22 mouse cellular contexts compared by ENCODE assay signal in the genomic region with DNA sequence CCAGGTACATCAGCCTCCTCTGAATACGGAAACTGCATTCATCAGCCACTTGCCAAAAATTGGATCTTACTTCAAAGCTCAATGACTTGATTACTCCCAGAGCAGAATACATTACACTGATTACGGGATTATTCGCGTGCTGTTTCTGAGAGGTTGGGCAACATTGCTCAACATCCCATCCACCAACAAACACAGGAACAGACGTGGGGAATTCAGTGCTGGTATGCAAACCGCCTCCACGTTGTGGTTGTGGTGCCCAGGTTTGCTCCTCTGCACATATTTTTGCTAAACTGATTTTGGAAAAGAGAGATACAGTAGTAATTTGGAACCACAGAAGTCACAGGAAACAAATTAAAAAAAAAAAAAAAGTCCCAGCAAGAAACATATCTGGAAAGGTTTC.
DNase-seq lines count a peak whose midpoint lies in the region; ATAC-seq and TF ChIP-seq lines count a peak whose summit lies in the region.
"Had no signal": no experiment of that assay in that cellular context is flagged by ENCODE, and none has a peak within 500 bp of the region (broad histone marks: within the 10 kb centered on the region; RNA-seq: fewer than 3 reads in every experiment).

No protein-coding gene starts in this region.

- no peaks in the 10 kb centered on the region for H3K36me3 ChIP-seq in embryonic facial prominence, embryonic 11.5 days (replicated peaks; ENCODE audit: control insufficient read depth, insufficient read depth, low read depth, low read length)
- H3K36me3 ChIP-seq in embryonic facial prominence, embryonic 10.5 days (replicated peaks) = no peaks in the 10 kb centered on the region
- no peaks in the 10 kb centered on the region for H3K36me3 ChIP-seq in heart, embryonic 16.5 days (ENCODE audit: control insufficient read depth, insufficient read depth)
- H3K36me3 ChIP-seq in kidney, embryonic 15.5 days = no peaks in the 10 kb centered on the region
- no peaks in the 10 kb centered on the region for H3K36me3 ChIP-seq in kidney, embryonic 16.5 days (ENCODE audit: insufficient read depth, low read length)
- H3K36me3 ChIP-seq: embryonic facial prominence, embryonic 13.5 days; hindbrain, embryonic 10.5 days; limb, embryonic 15.5 days; liver, embryonic 15.5 days; midbrain, embryonic 13.5 days; neural tube, embryonic 13.5 days had no signal

- H3K4me2 ChIP-seq in embryonic facial prominence, embryonic 11.5 days (ENCODE audit: low read depth, low read length) = no peak overlapping the region
- peak overlapping the region; percentile 7; the same call in 1 of the 2 replicates for H3K4me2 ChIP-seq in heart, embryonic 16.5 days (ENCODE audit: low read depth, low read length)
- no peak overlapping the region for H3K4me2 ChIP-seq in kidney, embryonic 15.5 days
- no peak overlapping the region for H3K4me2 ChIP-seq in kidney, embryonic 16.5 days (replicated peaks; ENCODE audit: low read depth, low read length)
- H3K4me2 ChIP-seq: limb, embryonic 15.5 days; liver, embryonic 15.5 days; midbrain, embryonic 13.5 days; neural tube, embryonic 13.5 days had no signal

- H3K27ac ChIP-seq in embryonic facial prominence, embryonic 11.5 days (replicated peaks; ENCODE audit: low read depth, low read length) = no peak overlapping the region
- no peak overlapping the region for H3K27ac ChIP-seq in embryonic facial prominence, embryonic 10.5 days (replicated peaks)
- H3K27ac ChIP-seq in heart, embryonic 16.5 days (ENCODE audit: low read length) = peak overlapping the region; percentile 29; the same call in 1 of the 2 replicates
- no peak overlapping the region for H3K27ac ChIP-seq in kidney, embryonic 15.5 days
- H3K27ac ChIP-seq in kidney, embryonic 16.5 days (ENCODE audit: low read length) = no peak overlapping the region
- H3K27ac ChIP-seq: embryonic facial prominence, embryonic 13.5 days; hindbrain, embryonic 10.5 days; limb, embryonic 15.5 days; liver, embryonic 15.5 days; macrophage; midbrain, embryonic 13.5 days; neural tube, embryonic 13.5 days had no signal

- TF ChIP-seq POLR2A in brain, embryonic 14.5 days (IDR thresholded peaks at IDR 0.05; ENCODE audit: borderline replicate concordance, extremely low read depth, insufficient read depth, insufficient read length, poor library complexity, severe bottlenecking) = no peak

- peak; percentile 40 for DNase-seq in embryonic facial prominence, embryonic 11.5 days (ENCODE audit: low spot score)
- no peak for DNase-seq in embryonic facial prominence, embryonic 10.5 days (ENCODE audit: low spot score)
- no peak for DNase-seq in heart, adult 9 months (ENCODE audit: low spot score in 2 of 2)
- DNase-seq in brain, embryonic 14.5 days (ENCODE audit: low read depth) = peak; percentile 29
- DNase-seq in layer of hippocampus, adult 9-11 months = peak; percentile 65
- DNase-seq: adrenal gland, postnatal 14 days; cerebellum, adult 2 months; kidney, adult 11 months; kidney, postnatal 10 days; right cerebral cortex, postnatal 14 days; thymus, adult 18-20 months had no signal

- no peaks in the 10 kb centered on the region for H3K27me3 ChIP-seq in embryonic facial prominence, embryonic 11.5 days (ENCODE audit: control insufficient read depth, insufficient read depth, low read length)
- no peaks in the 10 kb centered on the region for H3K27me3 ChIP-seq in embryonic facial prominence, embryonic 10.5 days (replicated peaks; ENCODE audit: low read depth, poor library complexity, severe bottlenecking)
- no peaks in the 10 kb centered on the region for H3K27me3 ChIP-seq in heart, embryonic 16.5 days (ENCODE audit: control insufficient read depth, insufficient read depth, low read length)
- H3K27me3 ChIP-seq in kidney, embryonic 15.5 days = no peaks in the 10 kb centered on the region
- H3K27me3 ChIP-seq in kidney, embryonic 16.5 days (ENCODE audit: insufficient read depth, low read length) = no peaks in the 10 kb centered on the region
- H3K27me3 ChIP-seq: embryonic facial prominence, embryonic 13.5 days; limb, embryonic 15.5 days; liver, embryonic 15.5 days; midbrain, embryonic 13.5 days; neural tube, embryonic 13.5 days had no signal

- no peak overlapping the region for H3K9ac ChIP-seq in embryonic facial prominence, embryonic 11.5 days (replicated peaks; ENCODE audit: low read length)
- no peak overlapping the region for H3K9ac ChIP-seq in heart, embryonic 16.5 days (ENCODE audit: low read length)
- H3K9ac ChIP-seq in kidney, embryonic 15.5 days = no peak overlapping the region
- no peak overlapping the region for H3K9ac ChIP-seq in kidney, embryonic 16.5 days (replicated peaks; ENCODE audit: low read length)
- H3K9ac ChIP-seq: embryonic facial prominence, embryonic 13.5 days; limb, embryonic 15.5 days; liver, embryonic 15.5 days; midbrain, embryonic 13.5 days; neural tube, embryonic 13.5 days had no signal

- H3K4me3 ChIP-seq in embryonic facial prominence, embryonic 11.5 days (ENCODE audit: low read depth, low read length) = no peak overlapping the region
- H3K4me3 ChIP-seq in embryonic facial prominence, embryonic 10.5 days = no peak overlapping the region
- no peak overlapping the region for H3K4me3 ChIP-seq in heart, embryonic 16.5 days (ENCODE audit: low read length)
- H3K4me3 ChIP-seq in kidney, embryonic 15.5 days (replicated peaks) = no peak overlapping the region
- no peak overlapping the region for H3K4me3 ChIP-seq in kidney, embryonic 16.5 days (ENCODE audit: low read length)
- H3K4me3 ChIP-seq: embryonic facial prominence, embryonic 13.5 days; hindbrain, embryonic 10.5 days; limb, embryonic 15.5 days; liver, embryonic 15.5 days; midbrain, embryonic 13.5 days; neural tube, embryonic 13.5 days had no signal

- no peak for ATAC-seq in embryonic facial prominence, embryonic 11.5 days (replicated peaks; ENCODE audit: insufficient number of reproducible peaks, low FRiP score, low TSS enrichment, low read depth)
- ATAC-seq in heart, embryonic 16.5 days (replicated peaks; ENCODE audit: extremely low read depth, insufficient read depth, low FRiP score) = no peak
- no peak for ATAC-seq in kidney, embryonic 15.5 days (replicated peaks; ENCODE audit: low FRiP score)
- ATAC-seq in kidney, embryonic 16.5 days (ENCODE audit: low FRiP score, low TSS enrichment) = no peak
- ATAC-seq: CD4-positive, CD25-positive, alpha-beta regulatory T cell, adult 4 months; midbrain, embryonic 13.5 days had no signal

- no peak for TF ChIP-seq CTCF in brain, embryonic 14.5 days (IDR thresholded peaks at IDR 0.05; ENCODE audit: borderline replicate concordance, extremely low read depth, insufficient read depth, insufficient read length)

- no peaks in the 10 kb centered on the region for H3K9me3 ChIP-seq in embryonic facial prominence, embryonic 11.5 days (replicated peaks; ENCODE audit: control insufficient read depth, low read length)
- H3K9me3 ChIP-seq in embryonic facial prominence, embryonic 10.5 days = no peaks in the 10 kb centered on the region
- H3K9me3 ChIP-seq in heart, embryonic 16.5 days (replicated peaks; ENCODE audit: control insufficient read depth, low read length) = no peaks in the 10 kb centered on the region
- no peaks in the 10 kb centered on the region for H3K9me3 ChIP-seq in kidney, embryonic 15.5 days (replicated peaks)
- no peaks in the 10 kb centered on the region for H3K9me3 ChIP-seq in kidney, embryonic 16.5 days (ENCODE audit: low read length)
- H3K9me3 ChIP-seq: embryonic facial prominence, embryonic 13.5 days; hindbrain, embryonic 10.5 days; limb, embryonic 15.5 days; liver, embryonic 15.5 days; midbrain, embryonic 13.5 days; neural tube, embryonic 13.5 days had no signal

- no peaks in the 10 kb centered on the region for H3K4me1 ChIP-seq in embryonic facial prominence, embryonic 11.5 days (ENCODE audit: control insufficient read depth, insufficient read depth, low read length)
- H3K4me1 ChIP-seq in embryonic facial prominence, embryonic 10.5 days = 0 out of 2 replicates have a peak, but pooled peaks cover 4% of the 10 kb centered on the region
- H3K4me1 ChIP-seq in heart, embryonic 16.5 days (ENCODE audit: control insufficient read depth, insufficient read depth, low read length) = peaks cover 15% of the 10 kb centered on the region
- no peaks in the 10 kb centered on the region for H3K4me1 ChIP-seq in kidney, embryonic 15.5 days
- H3K4me1 ChIP-seq in kidney, embryonic 16.5 days (ENCODE audit: insufficient read depth, low read length) = no peaks in the 10 kb centered on the region
- H3K4me1 ChIP-seq: embryonic facial prominence, embryonic 13.5 days; hindbrain, embryonic 10.5 days; limb, embryonic 15.5 days; liver, embryonic 15.5 days; midbrain, embryonic 13.5 days; neural tube, embryonic 13.5 days had no signal

- WGBS in embryonic facial prominence, embryonic 11.5 days = 70% methylated on average over 7 of the region's 7 CpGs
- 79% methylated on average over 7 of the region's 7 CpGs for WGBS in embryonic facial prominence, embryonic 10.5 days
- WGBS in heart, embryonic 16.5 days = 48% methylated on average over 7 of the region's 7 CpGs
- 85% methylated on average over 7 of the region's 7 CpGs for WGBS in kidney, embryonic 15.5 days
- WGBS in kidney, embryonic 16.5 days = 84% methylated on average over 7 of the region's 7 CpGs

Comparison
In these comparisons a context has a peak if more than half of its experiments do, and no peak if none do; other contexts are left out.
1. DNase-seq: peak in embryonic facial prominence, embryonic 11.5 days (single experiment), brain, embryonic 14.5 days (single experiment) and layer of hippocampus, adult 9-11 months (single experiment); none in embryonic facial prominence, embryonic 10.5 days (single experiment) and heart, adult 9 months (0 of 2).